Mouse (Mus musculus) brain, embryonic 14.5 days (tissue): ENCODE results near the gene Cacna2d2. TPM values are rescaled to one million over a fixed set of nuclear protein-coding genes. Genes with fewer than 3 reads are reported as not detected.
A peak's percentile ranks its signal among the peaks of the same experiment; 100 is the strongest.

ENCODE experiments used
- DNase-seq: peaks from one replicate; pipeline ENCODE4 v3.0.0-alpha.2; 2011; ENCODE audit warnings: low read depth
- CTCF ChIP-seq: fragments of 200-500 bp; IDR thresholded peaks from 2 replicates; pipeline ENCODE4 v1.5.1; 2012; ENCODE audit warnings: inconsistent platforms, mild to moderate bottlenecking, moderate library complexity, borderline replicate concordance; ENCODE audit not compliant: insufficient read depth, insufficient read length; ENCODE audit errors: extremely low read depth
- POLR2A ChIP-seq: fragments of 200-500 bp; IDR thresholded peaks from 2 replicates; pipeline ENCODE4 v1.6.1; 2012; ENCODE audit warnings: mild to moderate bottlenecking, inconsistent platforms, borderline replicate concordance; ENCODE audit not compliant: poor library complexity, insufficient read depth, insufficient read length, severe bottlenecking; ENCODE audit errors: extremely low read depth
- polyA plus RNA-seq: library from polyadenylated mRNA; depleted of rRNA; stranded (reverse); fragments of >200 nt; gene quantifications from 2 replicates; pipeline ENCODE4 v1.2.3, GENCODE M21; 2012

Gene Cacna2d2
- polyA plus RNA-seq, 1 experiment, result 143 TPM

DNA sequence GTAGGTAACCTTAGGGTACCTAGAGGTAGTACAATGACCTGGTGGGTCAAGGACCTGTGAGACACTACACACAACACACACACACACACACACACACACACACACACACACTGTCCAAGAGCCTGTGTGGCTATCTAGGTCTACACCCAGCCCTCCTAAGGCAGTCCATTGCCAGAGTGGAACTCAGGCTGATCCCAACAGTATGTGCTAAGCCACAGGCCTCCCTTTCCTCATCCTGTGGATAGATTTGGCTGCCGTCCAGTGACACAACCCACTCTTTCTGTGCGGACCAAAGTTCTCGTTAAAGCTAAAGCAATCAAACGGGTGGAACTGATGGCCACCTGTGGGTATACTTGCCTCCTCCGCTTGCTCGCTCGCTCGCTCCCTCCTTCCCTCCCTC is 90.7 kb downstream of the Cacna2d2 start:
- TF ChIP-seq CTCF, result no peak
- no peak for TF ChIP-seq POLR2A
- DNase-seq, result no peak

GRCm38 (mm10) chr9:107490625-107491024 is 91.2 kb downstream of the Cacna2d2 start:
- TF ChIP-seq CTCF, result no peak
- TF ChIP-seq POLR2A, result no peak
- no peak for DNase-seq

DNA sequence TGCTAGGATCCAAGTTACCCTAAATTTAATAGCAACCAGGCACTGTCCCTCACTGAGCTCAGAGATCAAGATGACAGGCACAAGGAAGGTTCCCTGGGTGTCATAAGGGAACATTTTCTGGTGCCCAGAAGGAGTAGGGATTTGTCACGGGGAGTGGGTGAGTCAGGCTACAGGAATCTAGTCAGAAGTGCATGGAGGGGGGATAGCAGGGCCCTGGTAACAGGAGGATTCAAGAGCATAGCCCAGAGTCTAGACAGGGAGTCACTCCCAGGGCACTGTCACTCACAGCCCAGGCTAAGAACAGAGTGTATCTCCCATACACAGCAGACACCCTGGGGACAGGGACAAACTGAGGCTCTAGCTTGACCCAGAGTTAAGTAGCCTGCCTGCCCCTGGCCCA is 94.1 kb downstream of the Cacna2d2 start:
- no peak for DNase-seq
- TF ChIP-seq POLR2A (no peak), CTCF (no peak)

DNA sequence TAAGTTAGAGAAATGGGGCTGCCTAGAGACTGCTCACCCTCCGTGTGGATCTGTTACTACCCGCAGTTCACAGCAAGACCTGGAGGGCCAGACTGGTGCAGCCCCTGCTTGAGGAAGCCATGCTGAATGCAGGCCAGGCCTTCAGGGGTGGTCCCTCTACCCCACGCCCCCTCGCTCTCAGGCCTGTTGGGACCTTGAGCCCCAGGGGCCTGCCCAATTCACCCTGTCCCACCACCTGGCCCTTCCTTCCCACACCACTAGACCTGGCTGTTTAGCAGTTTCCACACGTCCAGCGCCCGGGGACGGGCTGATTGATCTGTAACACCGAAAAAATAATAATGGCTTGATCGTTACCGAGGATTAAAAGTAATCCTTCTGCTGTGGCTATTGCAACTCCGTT is 94.8 kb downstream of the Cacna2d2 start:
- no peak for DNase-seq
- no peak for TF ChIP-seq POLR2A
- TF ChIP-seq CTCF, result no peak

DNA sequence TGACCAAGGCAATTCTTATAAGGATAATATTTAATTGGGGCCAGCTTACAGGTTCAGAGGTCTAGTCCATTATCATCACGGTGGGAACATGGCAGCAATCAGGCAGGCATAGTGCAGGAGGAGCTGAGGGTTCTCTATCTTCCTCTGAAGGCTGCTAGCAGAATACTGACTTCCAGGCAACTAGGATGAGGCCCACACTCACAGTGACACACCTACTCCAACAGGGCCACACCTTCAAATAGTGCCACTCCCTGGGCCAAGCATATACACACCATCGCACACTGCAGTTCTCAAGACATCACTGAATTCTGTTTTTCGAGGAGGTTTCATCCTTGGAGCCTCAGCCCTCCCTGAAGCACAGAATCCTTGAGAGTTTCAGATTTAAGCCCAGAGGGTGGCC is 96.9 kb downstream of the Cacna2d2 start:
- no peak for TF ChIP-seq POLR2A

DNA sequence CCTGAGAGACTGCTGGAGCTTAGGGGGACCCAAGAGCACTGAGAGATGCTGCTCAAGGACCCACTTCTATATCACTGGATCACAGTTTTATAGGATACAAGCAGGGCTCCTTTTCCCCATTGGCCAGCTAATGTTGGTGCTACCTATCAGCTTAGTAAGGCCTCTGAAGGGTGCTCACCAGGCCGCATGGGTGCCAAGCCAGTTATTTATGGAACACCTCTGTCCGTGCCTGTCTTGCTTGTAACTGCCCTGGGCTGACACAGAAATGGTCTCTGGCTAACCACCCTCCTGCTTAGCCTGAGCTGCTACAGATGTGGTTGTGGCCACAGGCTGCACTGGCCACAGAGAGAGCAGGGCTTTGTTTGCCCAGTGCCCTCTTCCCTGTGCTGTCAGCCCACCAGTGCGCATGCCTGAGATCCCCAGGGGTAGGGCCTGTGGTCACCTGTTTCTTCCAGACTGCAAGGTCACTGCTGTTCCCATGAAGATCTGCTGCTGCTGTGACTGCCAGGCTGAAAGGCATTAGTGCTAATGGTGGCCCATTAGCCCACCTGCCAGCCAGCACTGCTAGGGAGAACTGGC is 101.4 kb downstream of the Cacna2d2 start:
- no peak for DNase-seq

More for the DNA sequence above, 96.9 kb downstream of the Cacna2d2 start:
- no peak for DNase-seq

GRCm38 (mm10) chr9:107502131-107502846 is 102.9 kb downstream of the Cacna2d2 start:
- DNase-seq, result no peak
- TF ChIP-seq POLR2A (no peak), CTCF (no peak)

More for the DNA sequence above, 101.4 kb downstream of the Cacna2d2 start:
- TF ChIP-seq CTCF, result no peak
- no peak for TF ChIP-seq POLR2A

- no peak for TF ChIP-seq POLR2A
- DNase-seq, result peak; percentile 80
Observed at GRCm38 (mm10) chr9:107504662-107505537, 105.5 kb downstream of the Cacna2d2 start.

DNA sequence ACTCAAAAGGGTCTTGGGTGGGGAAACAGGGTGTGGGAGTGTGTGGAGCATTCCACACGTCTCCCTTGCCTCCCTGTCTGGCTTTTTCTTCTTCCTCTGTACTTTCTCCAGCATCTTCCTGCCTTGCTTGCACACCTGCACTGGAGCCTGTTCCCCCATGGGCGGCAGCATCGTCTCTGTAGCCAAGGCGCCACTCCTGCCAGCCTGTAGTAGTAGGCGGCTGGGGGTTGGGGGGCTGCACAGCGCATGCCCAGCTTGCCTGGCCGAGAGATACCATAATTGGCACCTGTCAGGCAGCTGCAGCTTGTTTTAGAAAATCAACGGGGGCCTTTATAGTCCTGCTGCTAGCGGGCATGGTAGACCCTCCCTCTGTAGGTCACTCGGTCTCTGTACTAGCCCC is 108.9 kb downstream of the Cacna2d2 start:
- TF ChIP-seq CTCF (peak; percentile 21; the same call in 1 of the 2 replicates), POLR2A (no peak)
- peak; percentile 90 for DNase-seq

DNA sequence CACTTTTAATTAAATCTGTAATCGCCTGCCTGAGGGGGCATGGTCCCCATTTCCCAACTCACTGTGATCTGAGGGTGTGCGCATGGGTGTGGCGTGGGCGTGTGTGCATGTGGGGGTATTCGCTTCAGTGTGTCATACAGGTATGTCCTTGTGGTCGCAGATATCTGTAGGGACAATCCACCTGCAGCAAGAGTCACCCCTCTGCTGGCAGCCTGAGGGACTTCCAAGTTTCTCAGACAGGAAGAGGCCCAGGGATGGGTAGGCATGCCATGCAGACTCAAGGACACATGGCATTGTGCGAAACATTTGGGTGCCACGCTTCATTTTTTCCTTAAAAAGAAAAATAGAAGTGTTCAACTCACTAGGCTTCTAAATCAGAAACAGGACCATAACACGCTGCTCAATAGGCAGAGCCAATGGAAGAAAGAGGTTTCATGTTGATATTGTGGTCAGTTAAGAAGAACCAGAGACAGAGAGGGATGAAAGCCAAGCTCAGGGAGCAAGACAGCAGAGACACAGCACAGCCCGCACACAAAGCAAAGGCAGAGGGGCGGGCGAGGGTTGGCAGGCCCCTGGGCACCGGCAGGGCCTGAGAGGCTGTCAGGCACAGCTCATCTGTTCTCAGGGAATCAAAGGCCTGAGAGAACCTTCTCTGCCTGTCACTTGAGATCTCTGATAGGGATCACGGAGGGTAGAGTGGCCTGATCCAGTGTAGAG is 111.1 kb downstream of the Cacna2d2 start:
- DNase-seq, result no peak
- TF ChIP-seq POLR2A, result no peak
- no peak for TF ChIP-seq CTCF

- no peak for TF ChIP-seq CTCF
- no peak for TF ChIP-seq POLR2A
- DNase-seq, result peak; percentile 74
Observed at GRCm38 (mm10) chr9:107511436-107511835, 112.0 kb downstream of the Cacna2d2 start.
